Mouse (Mus musculus): ENCODE data around the gene Optc. TPM values are rescaled to one million over a fixed set of nuclear protein-coding genes. Genes with fewer than 3 reads are reported as not detected.

Optc gene
- total RNA-seq, 1 experiment = 0.36 TPM

DNA sequence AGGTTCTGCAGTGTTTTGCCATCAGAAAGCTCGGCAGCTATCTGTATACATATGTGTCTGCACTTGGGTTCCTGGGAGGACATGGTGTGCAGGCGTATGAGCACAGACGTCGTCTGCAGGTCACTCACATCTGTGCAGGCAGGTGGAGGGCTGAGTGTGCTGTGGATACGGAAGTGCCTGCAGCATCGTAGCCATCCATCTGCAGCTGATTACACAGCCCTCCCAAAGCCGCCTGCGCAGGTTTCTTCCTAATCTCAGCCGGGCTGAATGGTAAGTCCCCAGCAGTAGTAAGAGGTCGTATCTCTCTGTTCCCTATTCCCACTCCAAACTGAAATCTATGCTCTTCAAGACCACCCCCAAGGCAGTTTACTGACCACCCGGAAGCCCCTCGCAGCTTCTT is 1.4 kb downstream of the Optc start:
- H3K4me3 ChIP-seq (ENCODE audit: insufficient read depth in 1 of 2, low read depth in 1 of 2, low read length in 2 of 2, poor library complexity in 1 of 2, severe bottlenecking in 1 of 2) = no peak overlapping the region
- no peak overlapping the region for H3K27ac ChIP-seq (ENCODE audit: insufficient read depth, low read depth, low read length, poor library complexity, severe bottlenecking)
- in situ Hi-C loops (cut with MboI; ENCODE audit: low sequenced_read_pairs in 2 of 2, unreplicated experiment in 2 of 2) = loop anchor here in 1 of 2 experiments (10.0 kb wide), 1 partner anchor 172 kb away; no protein-coding TSS in a partner anchor
- no peak overlapping the region for H3K9ac ChIP-seq (ENCODE audit: insufficient read depth, low read depth, low read length, poor library complexity, severe bottlenecking)
- H3K4me1 ChIP-seq (ENCODE audit: control insufficient read depth in 2 of 2, insufficient read depth in 2 of 2, low read length in 2 of 2, poor library complexity in 1 of 2) = peaks cover 0 to 9% of the 10 kb centered on the region in 2 experiments; a peak in 2 of 4 replicates
- no peaks in the 10 kb centered on the region for H3K9me3 ChIP-seq (ENCODE audit: control insufficient read depth, insufficient read depth, low read depth, low read length)
- no peaks in the 10 kb centered on the region for H3K36me3 ChIP-seq (ENCODE audit: control insufficient read depth, insufficient read depth, low read length, poor library complexity, severe bottlenecking)
- TF ChIP-seq MAFK (IDR thresholded peaks at IDR 0.05; ENCODE audit: insufficient read depth, low read depth, low read length) = no peak
- no peak for TF ChIP-seq CHD2 (IDR thresholded peaks at IDR 0.05; ENCODE audit: low read depth, low read length)
- no peak for TF ChIP-seq HCFC1 (IDR thresholded peaks at IDR 0.05; ENCODE audit: borderline replicate concordance, insufficient read depth, low read length)
- TF ChIP-seq ZNF384 (IDR thresholded peaks at IDR 0.05; ENCODE audit: low read depth, low read length) = no peak
- DNase-seq (ENCODE audit: low read depth, low spot score) = no peak

DNA sequence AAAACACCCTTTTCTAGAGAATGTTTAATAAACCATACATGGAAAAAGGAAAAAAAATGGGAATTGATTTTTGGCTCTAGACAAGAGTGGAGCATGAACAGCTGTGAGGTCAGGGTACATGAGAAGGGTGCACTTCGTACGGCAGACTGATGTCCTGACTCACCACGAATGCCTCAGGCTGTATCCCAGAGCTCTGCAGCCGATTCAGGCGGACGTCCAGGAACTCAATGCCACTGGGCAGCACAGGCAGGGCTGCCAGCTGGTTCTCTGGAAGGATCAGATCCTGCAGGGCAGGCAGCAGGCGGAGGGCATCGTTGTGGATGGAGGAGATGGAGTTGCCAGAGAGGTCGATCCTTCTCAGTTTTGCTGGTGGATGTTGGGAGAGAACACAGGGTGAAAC is 7.0 kb downstream of the Optc start:
- H3K9me3 ChIP-seq (ENCODE audit: control insufficient read depth, insufficient read depth, low read depth, low read length) = no peaks in the 10 kb centered on the region
- TF ChIP-seq HCFC1 (IDR thresholded peaks at IDR 0.05; ENCODE audit: borderline replicate concordance, insufficient read depth, low read length) (no peak), CHD2 (IDR thresholded peaks at IDR 0.05; ENCODE audit: low read depth, low read length) (no peak), ZNF384 (IDR thresholded peaks at IDR 0.05; ENCODE audit: low read depth, low read length) (no peak), ZC3H11A (IDR thresholded peaks at IDR 0.05; ENCODE audit: borderline replicate concordance, low read depth, low read length) (no peak), MAFK (IDR thresholded peaks at IDR 0.05; ENCODE audit: insufficient read depth, low read depth, low read length) (no peak)
- no peak overlapping the region for H3K9ac ChIP-seq (ENCODE audit: insufficient read depth, low read depth, low read length, poor library complexity, severe bottlenecking)
- no peak for DNase-seq (ENCODE audit: low read depth, low spot score)
- H3K27ac ChIP-seq (ENCODE audit: insufficient read depth, low read depth, low read length, poor library complexity, severe bottlenecking) = no peak overlapping the region
- no peak overlapping the region for H3K4me3 ChIP-seq (ENCODE audit: insufficient read depth in 1 of 2, low read depth in 1 of 2, low read length in 2 of 2, poor library complexity in 1 of 2, severe bottlenecking in 1 of 2)
- no peaks in the 10 kb centered on the region for H3K4me1 ChIP-seq (ENCODE audit: control insufficient read depth in 2 of 2, insufficient read depth in 2 of 2, low read length in 2 of 2, poor library complexity in 1 of 2)
- in situ Hi-C loops (cut with MboI; ENCODE audit: low sequenced_read_pairs in 2 of 2, unreplicated experiment in 2 of 2) = loop anchor here in 1 of 2 experiments (10.0 kb wide), 1 partner anchor 166 kb away; no protein-coding TSS in a partner anchor
- no peaks in the 10 kb centered on the region for H3K36me3 ChIP-seq (ENCODE audit: control insufficient read depth, insufficient read depth, low read length, poor library complexity, severe bottlenecking)

DNA sequence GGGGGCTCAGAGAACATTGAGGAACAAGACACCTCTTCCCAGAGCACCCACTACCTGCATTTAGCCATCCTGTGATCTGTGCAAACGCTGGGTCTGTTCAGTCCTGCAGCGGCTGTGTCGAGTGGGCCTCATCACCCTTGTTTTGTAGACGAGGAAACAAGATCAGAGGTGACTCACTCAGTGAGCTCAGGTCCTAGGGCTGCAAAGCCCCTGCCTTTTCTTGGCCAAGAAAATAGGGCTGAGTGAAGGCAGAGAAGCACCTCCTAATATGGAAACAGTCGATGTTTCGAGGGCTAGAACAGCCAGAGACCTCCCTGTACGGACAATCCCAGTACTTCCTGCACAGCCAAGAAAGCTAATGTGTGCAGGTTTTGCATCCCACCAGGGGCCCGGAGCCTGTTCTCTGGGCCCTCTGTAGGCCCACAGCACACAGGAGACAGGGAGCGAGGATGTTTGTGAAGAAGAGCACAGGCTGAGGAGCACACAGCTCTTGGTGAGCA is 8.7 kb downstream of the Optc start:
- Histone ChIP-seq H3K36me3 (ENCODE audit: control insufficient read depth, insufficient read depth, low read length, poor library complexity, severe bottlenecking) (no peaks in the 10 kb centered on the region), H3K9ac (ENCODE audit: insufficient read depth, low read depth, low read length, poor library complexity, severe bottlenecking) (no peak overlapping the region), H3K27ac (ENCODE audit: insufficient read depth, low read depth, low read length, poor library complexity, severe bottlenecking) (no peak overlapping the region), H3K4me1 (ENCODE audit: control insufficient read depth in 2 of 2, insufficient read depth in 2 of 2, low read length in 2 of 2, poor library complexity in 1 of 2) (no peaks in the 10 kb centered on the region), H3K4me3 (ENCODE audit: insufficient read depth in 1 of 2, low read depth in 1 of 2, low read length in 2 of 2, poor library complexity in 1 of 2, severe bottlenecking in 1 of 2) (no peak overlapping the region), H3K9me3 (ENCODE audit: control insufficient read depth, insufficient read depth, low read depth, low read length) (no peaks in the 10 kb centered on the region)
- TF ChIP-seq MAFK (IDR thresholded peaks at IDR 0.05; ENCODE audit: insufficient read depth, low read depth, low read length) (no peak), ZC3H11A (IDR thresholded peaks at IDR 0.05; ENCODE audit: borderline replicate concordance, low read depth, low read length) (no peak), CHD2 (IDR thresholded peaks at IDR 0.05; ENCODE audit: low read depth, low read length) (no peak), ZNF384 (IDR thresholded peaks at IDR 0.05; ENCODE audit: low read depth, low read length) (no peak), HCFC1 (IDR thresholded peaks at IDR 0.05; ENCODE audit: borderline replicate concordance, insufficient read depth, low read length) (no peak)
- no peak for DNase-seq (ENCODE audit: low read depth, low spot score)
- in situ Hi-C loops (cut with MboI; ENCODE audit: low sequenced_read_pairs in 2 of 2, unreplicated experiment in 2 of 2) = no loop called here

DNA sequence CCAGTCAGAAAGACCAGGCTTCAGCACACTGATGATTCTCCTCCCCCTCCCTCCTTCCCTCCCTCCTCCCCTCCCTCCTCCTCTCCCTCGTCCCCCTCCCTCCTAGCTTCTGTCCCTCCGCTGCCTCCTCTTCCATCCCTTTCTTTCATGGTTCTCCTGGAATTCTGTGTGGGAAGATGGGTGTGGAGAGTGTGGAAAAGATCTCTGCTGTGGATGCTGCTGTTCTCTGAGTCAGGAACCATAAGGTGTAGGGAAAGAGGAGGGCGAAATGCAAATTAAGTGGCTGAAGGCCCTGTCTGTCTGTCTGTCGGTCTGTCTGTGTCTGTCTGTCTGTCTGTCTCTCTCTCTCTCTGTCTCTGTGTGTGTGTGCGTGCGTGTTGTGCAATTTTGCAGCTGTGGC is 10.5 kb downstream of the Optc start:
- Histone ChIP-seq H3K27ac (ENCODE audit: insufficient read depth, low read depth, low read length, poor library complexity, severe bottlenecking) (no peak overlapping the region), H3K9me3 (ENCODE audit: control insufficient read depth, insufficient read depth, low read depth, low read length) (no peaks in the 10 kb centered on the region), H3K4me3 (ENCODE audit: insufficient read depth in 1 of 2, low read depth in 1 of 2, low read length in 2 of 2, poor library complexity in 1 of 2, severe bottlenecking in 1 of 2) (no peak overlapping the region), H3K36me3 (ENCODE audit: control insufficient read depth, insufficient read depth, low read length, poor library complexity, severe bottlenecking) (no peaks in the 10 kb centered on the region), H3K4me1 (ENCODE audit: control insufficient read depth in 2 of 2, insufficient read depth in 2 of 2, low read length in 2 of 2, poor library complexity in 1 of 2) (peaks cover 0 to 3% of the 10 kb centered on the region in 2 experiments; a peak in 2 of 4 replicates), H3K9ac (ENCODE audit: insufficient read depth, low read depth, low read length, poor library complexity, severe bottlenecking) (no peak overlapping the region)
- no peak for DNase-seq (ENCODE audit: low read depth, low spot score)
- TF ChIP-seq HCFC1 (IDR thresholded peaks at IDR 0.05; ENCODE audit: borderline replicate concordance, insufficient read depth, low read length) (no peak), MAFK (IDR thresholded peaks at IDR 0.05; ENCODE audit: insufficient read depth, low read depth, low read length) (no peak), ZNF384 (IDR thresholded peaks at IDR 0.05; ENCODE audit: low read depth, low read length) (no peak), ZC3H11A (IDR thresholded peaks at IDR 0.05; ENCODE audit: borderline replicate concordance, low read depth, low read length) (no peak), CHD2 (IDR thresholded peaks at IDR 0.05; ENCODE audit: low read depth, low read length) (no peak)
- in situ Hi-C loops (cut with MboI; ENCODE audit: low sequenced_read_pairs in 2 of 2, unreplicated experiment in 2 of 2) = no loop called here
